Mouse (Mus musculus) kidney, postnatal 25 days (tissue): ENCODE data around the gene 2410002F23Rik.
"Not testable (repeated sequence)": the region's sequence is repeated elsewhere in the genome, so short reads cannot be mapped to it uniquely, and the experiment has no call there.

Experiments
- DNase-seq, 2 experiments: peaks; one replicate each; pipeline ENCODE4 v3.0.0; 2021; ENCODE audit warnings: mixed read lengths in 2 of 2

The 2410002F23Rik gene

DNA sequence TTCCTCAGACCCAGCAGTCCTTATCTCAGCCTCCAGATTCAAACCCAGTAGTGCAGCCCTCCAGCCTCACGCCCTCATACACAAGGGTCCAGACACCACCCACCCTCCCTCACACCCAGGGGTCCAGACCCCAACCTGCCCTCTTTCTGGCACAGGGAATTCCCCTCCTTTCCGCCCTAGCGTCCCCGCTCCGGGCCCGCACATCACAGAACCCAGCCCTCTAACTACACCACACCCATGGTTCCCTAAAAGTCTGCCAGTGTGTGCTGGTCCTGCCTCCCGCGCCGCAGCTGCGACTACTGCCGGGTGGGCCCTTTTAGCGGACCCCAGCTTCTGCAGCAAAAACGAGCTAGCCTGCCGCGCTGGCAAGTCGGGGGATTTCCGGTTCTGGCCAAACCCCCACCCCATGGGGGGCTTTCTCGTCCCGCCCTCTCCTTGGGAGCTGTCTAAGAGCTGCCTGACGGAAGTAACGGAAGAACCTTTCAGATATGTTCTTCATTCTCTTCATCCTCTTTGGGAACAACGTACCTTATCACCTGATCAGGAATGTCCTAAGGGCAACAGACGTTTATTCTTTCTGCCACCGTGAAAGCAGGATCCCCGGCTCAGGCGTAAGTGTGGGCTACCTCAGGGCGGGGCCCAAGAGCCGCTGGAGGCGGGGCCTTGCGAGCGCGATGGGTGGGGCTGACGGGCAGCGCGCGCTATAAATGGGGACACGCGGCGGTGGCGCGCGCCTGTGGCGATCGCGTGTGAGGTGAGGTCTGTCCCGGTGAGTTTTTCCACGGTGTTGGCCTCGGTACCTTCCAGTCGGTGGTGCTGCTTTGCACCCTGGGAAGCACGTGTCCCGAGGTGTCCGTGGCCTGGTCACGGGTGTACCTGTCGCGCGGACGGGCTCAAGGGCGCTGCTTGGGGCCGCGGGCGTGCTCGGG lies at the start of gene 2410002F23Rik, which contains the start of gene 1700028J19Rik:
Gene 2410002F23Rik, plus strand, starts transcription at position 668 of the 929 bp plus-strand sequence.
Gene 1700028J19Rik, minus strand, starts transcription at position 641 of the 929 bp plus-strand sequence.
- DNase-seq: peak; percentile 91 to 93

GRCm38 (mm10) chr7:44197891-44198290 lies 48.6 kb upstream of the 2410002F23Rik start, which contains the start of gene Klk1b3:
Klk1b3 (plus strand) TSS chr7:44198191.
- DNase-seq: no peak

DNA sequence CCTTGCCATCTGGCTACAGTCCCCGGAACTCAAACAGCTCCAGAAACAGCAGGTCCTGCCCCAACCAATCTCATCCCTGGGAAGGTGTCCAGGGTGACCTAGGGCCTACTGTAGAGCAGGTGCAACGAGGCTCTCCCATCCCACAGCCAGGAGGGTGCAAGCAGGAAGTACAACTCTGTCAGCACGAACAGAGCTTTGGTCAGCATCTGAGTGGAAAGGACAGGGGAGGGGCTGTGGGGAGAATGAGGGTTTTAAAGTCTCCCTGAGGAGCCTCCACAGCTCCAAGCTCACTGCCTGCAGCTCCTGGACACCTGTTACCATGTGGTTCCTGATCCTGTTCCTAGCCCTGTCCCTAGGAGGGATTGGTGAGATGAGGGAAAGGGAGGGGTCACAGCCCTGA lies 39.4 kb upstream of the 2410002F23Rik start, which contains the start of gene Klk1b4:
Gene Klk1b4, plus strand, starts transcription at position 301 of the 400 bp plus-strand sequence.
- DNase-seq: not testable (repeated sequence)

- DNase-seq: no peak
Observed at GRCm38 (mm10) chr7:44208307-44208706, 38.2 kb upstream of the 2410002F23Rik start.

- DNase-seq: no peak
Observed at GRCm38 (mm10) chr7:44215645-44216044, 30.9 kb upstream of the 2410002F23Rik start, which contains the start of gene Klk1b5. Klk1b5 (plus strand) TSS chr7:44215945.

DNA sequence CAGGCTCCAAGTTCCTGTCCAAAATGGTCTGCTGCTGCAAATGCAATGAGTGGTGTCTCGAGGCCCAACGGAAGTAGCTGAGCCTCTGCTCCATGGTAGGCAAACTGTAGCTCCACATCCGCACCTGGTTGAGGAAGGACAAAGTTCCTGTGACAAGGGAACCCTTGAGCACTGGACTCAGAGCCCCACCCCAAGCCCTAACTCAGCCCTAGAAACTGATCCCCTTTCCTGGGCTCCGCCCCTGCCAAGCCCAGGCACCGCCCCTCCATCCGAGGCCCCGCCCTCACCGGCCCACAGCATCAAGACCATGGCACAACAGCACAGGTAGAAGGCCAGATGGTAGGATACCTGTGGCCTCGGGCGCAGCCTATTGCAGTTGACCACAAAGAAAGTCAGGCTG lies 24.9 kb upstream of the 2410002F23Rik start:
- not testable (repeated sequence) for DNase-seq

DNA sequence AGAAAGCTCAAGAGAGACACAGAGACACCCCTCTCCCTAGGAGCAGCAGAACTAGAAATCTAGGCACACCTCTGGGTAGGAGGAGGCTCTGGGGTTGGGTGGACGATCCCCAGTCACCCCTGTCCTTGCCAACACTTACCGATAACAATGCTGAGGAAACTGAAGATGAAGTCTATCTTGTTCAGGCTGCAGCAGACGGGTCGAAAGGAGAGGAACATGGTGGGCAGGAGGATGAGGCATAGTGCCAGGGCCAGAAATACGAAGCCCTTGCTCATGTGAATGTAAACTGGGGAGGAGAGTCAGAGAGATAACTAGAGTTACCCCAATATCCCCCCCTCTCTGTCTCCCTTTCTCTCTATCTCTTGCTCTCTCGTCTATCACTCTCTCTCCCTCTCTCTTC lies 24.2 kb upstream of the 2410002F23Rik start:
- not testable (repeated sequence) for DNase-seq

GRCm38 (mm10) chr7:44225076-44225475 lies 21.4 kb upstream of the 2410002F23Rik start, which contains the start of gene Klk1:
Klk1 (plus strand) TSS chr7:44225360.
- DNase-seq: peak; percentile 32 to 85

- DNase-seq: no peak
Observed at GRCm38 (mm10) chr7:44235909-44236308, 10.6 kb upstream of the 2410002F23Rik start, which contains the start of gene Gm36864. Gm36864 (plus strand) TSS chr7:44236177.

GRCm38 (mm10) chr7:44239913-44240312 lies 6.6 kb upstream of the 2410002F23Rik start:
- DNase-seq: no peak

- no peak for DNase-seq
Observed at GRCm38 (mm10) chr7:44240712-44241111, 5.8 kb upstream of the 2410002F23Rik start.

GRCm38 (mm10) chr7:44241163-44241562 lies 5.4 kb upstream of the 2410002F23Rik start:
- DNase-seq: no peak

DNA sequence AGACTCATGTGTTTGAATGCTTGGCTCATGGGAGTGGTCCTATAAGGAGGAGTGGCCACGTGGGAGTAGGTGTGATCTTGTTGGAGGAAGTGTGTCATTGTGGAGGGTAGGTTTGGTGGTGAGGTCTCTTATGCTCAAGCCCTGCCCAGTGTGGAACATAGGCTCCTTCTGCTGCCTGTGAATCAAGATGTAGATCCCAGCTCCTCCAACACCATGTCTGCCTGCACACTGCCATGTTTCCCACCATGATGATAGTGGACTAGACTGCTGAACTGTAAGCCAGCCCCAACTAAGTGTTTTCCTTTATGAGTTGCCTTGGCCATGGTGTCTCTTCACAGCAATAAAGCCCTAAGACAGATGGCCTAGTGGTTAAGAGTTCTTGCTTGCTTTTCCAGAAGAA lies 2.4 kb upstream of the 2410002F23Rik start:
- no peak for DNase-seq

GRCm38 (mm10) chr7:44246984-44247470 lies 505 bp downstream of the 2410002F23Rik start:
- DNase-seq: peak; percentile 18 to 55

- no peak for DNase-seq
Observed at GRCm38 (mm10) chr7:44247971-44248370, 1.4 kb downstream of the 2410002F23Rik start.

DNA sequence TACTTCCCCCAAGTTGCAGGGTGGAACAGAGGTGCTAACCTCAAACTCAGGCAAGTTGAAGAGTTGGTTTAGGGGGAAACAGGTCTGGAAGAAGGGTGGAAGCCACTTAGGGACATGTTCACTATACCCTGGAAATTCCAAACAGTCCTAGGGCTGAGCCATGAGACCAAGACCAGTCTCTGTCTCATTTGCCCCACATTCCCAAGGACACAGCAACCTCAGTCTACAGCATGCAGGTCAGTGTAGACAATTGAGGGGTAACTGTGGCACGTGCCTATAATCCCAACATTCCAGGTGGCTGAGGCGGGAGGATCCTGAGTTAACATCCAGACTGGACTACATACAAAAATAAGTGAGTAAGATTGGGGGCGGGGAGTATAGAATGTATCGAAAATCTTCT lies 2.7 kb downstream of the 2410002F23Rik start:
- no peak for DNase-seq

DNA sequence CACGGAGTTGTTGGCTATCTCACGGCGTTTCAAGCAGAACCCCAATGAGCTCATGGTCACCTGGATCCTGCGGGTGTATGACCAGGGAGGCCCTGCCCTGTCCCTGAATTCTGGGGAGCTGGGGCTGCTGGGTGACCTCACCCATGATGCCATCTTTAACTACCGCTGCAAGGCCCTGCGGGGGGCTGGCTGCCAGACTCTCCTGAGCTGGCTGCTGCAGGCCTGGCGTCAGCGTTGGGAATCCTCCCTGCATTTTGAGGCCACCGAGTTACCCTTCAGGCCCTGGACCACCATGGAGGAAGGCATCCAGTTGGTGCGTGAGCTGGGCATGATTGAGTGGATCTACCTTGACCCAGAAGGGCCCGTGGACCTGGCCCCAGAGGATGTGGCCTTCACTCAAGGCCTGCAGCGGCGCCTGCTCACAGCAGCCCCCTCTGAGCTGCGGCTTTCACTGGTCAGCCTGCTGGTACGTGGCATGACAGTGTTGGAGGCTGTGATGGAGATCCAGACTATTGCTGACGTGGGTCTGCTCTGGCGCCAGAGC lies 4.3 kb downstream of the 2410002F23Rik start:
- not testable (repeated sequence) for DNase-seq

GRCm38 (mm10) chr7:44253023-44253616 lies 6.6 kb downstream of the 2410002F23Rik start:
- no peak for DNase-seq

DNA sequence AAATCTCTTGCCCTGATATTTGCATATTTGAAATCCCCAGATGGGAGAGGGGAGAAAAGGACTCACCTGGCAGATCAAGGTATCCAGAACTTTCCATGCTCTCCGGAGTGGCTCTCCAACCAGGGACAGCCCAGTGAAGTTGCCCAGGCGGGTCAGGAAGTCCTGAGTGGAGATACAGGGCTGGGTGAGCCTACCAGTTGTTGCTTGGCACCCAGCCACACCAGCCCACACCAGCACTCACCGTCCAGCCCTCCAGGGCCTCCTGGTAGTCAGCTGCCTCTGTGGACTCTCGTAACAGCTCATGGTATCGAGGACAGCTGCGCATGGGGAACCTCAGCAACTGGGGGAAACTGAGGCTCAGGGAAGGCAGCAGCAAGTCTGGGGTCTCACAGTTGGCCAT lies 8.4 kb downstream of the 2410002F23Rik start:
- DNase-seq: no peak

DNA sequence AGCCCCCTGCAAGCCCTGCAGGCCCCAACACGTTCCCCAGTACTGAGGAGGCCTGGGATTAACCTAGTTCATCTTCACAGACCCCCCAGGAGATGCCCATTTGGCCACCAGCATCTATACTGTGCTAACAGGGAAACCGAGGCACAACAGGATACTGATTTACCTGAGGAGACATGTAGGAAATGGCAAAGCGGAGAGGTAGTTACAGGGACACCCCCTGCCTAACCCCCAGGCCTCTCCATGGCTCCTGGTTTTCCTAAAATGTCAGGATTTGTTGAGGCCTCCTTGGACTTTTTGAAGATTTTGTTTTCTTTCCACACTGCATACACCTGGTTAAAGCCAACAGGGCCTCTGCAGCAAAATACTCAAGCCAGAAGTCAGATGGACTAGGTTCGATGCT lies 10.8 kb downstream of the 2410002F23Rik start, which contains the start of gene Acp4:
Gene Acp4, minus strand, starts transcription at position 101 of the 400 bp plus-strand sequence.
- no peak for DNase-seq

DNA sequence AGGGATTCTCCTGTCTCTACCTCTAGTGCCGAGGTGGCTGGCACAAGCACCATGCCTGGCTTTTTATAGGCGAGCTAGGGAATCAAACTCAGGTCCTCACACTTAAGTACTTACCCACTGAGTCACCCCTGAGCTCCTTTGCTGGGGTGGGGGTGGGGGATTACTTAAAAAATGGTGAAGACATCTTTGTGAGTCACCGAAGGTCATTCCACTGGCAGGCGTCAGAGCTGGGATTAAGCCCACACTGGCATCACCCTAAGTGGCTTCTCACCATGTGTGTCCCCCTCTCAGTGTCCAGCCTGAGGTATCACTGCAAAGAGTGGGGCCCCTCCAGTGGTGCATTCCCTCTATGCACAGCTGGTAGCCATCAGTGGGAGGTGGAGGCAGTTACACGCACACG lies 13.9 kb downstream of the 2410002F23Rik start:
- no peak for DNase-seq

- no peak for DNase-seq
Observed at GRCm38 (mm10) chr7:44261147-44261546, 14.6 kb downstream of the 2410002F23Rik start, which contains the start of gene Gm15517. Gm15517 (plus strand) TSS chr7:44261447.
